Mouse (Mus musculus) left cerebral cortex, postnatal 14 days (tissue): ENCODE data around the gene Slc7a11. TPM values are rescaled to one million over a fixed set of nuclear protein-coding genes. Genes with fewer than 3 reads are reported as not detected.

Experiments used
- DNase-seq, 2 experiments: peaks; one replicate each; pipeline ENCODE4 v3.0.0; 2021 to 2022; ENCODE audit warnings: low spot score in 2 of 2, mixed read lengths in 1 of 2
- intact Hi-C: fragments of 180-260 bp; cut with DNase I; formaldehyde crosslinking; loops from one replicate; pipeline ENCODE4 v1.15.1; 2025
- total RNA-seq, 2 experiments: library from RNA; stranded (reverse); gene quantifications; 2 replicates each; pipeline ENCODE4 v1.2.3; 2021

The Slc7a11 gene
- total RNA-seq, 2 experiments from 2014 or later = 20.7 to 22.6 TPM

DNA sequence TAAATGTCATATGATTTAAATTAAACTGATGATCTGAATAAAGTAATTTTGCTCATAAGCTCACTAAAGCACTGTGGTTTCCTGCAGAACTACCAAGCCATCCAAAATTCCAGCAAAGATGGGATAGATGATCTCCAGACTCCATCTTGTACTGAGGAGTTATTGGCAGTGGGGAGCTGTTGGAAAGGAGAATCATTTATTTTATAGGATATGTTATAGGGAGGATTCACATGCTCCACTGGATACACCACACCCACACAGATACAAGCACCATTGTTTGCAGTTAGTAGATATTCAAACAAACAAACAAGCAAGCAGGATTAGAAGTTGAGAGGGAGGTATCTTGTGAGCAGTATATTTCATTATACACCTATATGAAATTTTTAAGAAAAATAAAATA is 399.3 kb downstream of the Slc7a11 start:
- intact Hi-C loops = no loop called here
- DNase-seq = no peak

DNA sequence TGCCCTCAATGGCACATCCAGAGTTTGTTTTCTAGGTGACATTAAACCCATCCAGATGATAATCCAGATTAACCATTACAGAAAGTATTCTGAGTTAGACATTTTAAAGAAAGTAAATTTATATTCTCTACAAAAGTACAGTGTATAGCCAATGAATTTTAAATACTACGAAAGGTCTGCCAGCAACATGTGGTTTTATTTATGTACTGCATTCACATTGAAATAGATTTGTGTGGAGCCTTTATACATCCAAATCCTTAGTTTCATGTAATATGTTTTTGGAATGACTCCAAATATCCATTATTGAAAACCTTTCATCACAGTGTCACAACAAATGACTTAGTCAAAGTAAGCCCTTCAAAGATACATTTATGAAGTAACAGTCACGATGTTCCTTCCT is 402.3 kb downstream of the Slc7a11 start:
- intact Hi-C loops = no loop called here
- no peak for DNase-seq

DNA sequence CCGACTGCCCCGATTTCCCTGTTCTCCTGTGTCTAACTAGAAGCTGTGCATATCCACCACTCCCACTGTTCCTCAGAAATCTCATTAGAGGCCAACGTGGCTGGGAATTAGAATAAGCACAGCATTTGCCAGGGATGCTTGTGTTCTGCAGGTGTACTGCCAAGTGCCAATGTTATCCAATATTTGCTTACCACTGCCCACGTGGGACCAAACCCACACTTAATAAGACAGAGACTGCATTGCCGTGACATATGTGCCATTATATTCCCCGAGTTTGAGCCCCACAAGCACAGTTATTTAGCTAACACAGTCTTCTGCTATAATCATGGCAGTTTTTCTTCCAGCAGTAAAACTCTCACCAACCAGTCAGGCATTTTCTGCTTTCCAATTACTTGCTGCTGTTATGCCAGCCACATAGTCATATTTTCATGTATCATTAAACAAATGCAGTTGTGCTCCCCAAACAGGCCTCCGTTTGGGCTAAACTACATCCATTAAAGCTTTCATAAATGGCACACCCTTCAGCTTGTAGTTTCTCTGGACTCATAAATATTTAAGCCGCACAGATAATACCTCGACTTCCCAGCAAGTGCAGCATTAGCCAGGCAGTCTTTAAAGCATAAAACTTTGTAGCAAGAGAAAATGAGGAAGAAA is 407.4 kb downstream of the Slc7a11 start:
- DNase-seq = no peak
- intact Hi-C loops = no loop called here

DNA sequence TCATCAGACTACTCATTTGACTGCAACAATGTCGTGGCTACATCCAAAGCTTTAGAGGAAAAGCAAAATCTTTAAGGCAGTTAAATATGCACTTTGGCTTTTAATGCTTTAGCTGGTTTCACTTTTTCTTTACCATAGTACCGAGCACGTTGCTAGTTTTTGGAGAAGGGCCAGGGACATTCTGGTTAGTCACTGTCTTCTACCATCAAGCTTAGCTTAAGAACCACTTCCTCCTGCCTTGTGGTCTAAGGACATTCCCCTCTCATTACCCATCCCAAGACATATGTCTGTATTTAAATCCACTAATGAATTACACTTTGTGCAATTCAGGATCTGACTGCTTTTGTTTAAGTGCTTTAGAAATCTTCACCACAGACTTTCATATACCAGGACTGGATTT is 410.1 kb downstream of the Slc7a11 start:
- no peak for DNase-seq
- intact Hi-C loops = no loop called here

GRCm38 (mm10) chr3:50026039-50026438 is 417.4 kb downstream of the Slc7a11 start:
- intact Hi-C loops = no loop called here
- no peak for DNase-seq

- peak; percentile 38 to 40 for DNase-seq
- intact Hi-C loops = no loop called here
These were observed 429.0 kb downstream of the Slc7a11 start for GRCm38 (mm10) chr3:50014396-50014795.

DNA sequence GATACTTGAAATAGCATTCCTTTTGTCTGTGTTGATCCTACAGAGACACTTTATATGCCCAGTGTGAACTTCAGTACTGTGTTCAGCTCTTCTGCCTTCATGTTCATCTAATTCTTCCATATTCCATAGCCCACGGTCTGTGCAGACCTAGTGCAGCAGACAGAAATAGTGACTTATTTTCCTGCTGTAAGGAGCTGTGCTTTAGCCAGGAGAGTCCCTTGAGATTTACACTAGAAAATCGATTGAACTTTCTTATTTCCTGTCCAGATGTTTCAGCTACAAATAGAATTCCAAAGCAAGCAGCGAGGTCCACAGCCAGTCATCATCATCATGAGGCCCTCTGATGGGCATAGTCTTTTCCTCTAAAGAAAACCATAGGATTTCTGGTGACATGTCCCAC is 431.4 kb downstream of the Slc7a11 start:
- intact Hi-C loops = no loop called here
- DNase-seq = no peak

DNA sequence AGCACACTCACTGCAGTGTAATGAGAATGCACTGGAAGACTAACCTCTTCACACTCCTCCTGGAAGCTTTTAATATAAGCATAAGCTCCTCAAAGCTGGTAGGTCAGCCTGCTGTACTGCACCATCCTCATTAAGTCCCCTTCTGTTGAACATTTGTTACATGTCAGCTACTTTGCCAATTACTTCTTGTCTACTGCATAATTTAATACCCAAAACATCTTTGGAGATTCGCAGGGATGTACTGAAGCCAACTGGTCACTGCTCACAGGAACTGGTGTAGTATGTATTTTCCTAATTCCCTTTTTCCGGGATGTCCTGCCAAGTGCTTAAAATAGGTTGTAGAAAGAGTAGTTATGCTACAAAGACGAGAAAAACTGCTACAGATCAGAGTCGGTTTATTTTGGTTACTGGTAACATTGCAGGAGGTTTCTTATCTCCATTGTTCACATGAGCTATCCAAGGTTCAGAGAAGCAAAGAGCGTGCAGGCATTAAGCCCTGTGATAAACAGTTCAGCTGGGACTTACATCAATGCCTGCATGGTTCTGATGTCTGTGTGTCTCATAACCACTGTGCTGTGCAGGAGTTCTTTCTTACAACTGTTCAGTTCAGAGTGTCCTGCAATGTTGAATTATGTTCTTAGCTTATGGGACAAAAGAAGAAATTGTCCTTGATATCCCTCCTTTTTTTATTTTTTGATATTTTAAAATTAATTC is 439.3 kb downstream of the Slc7a11 start:
- no peak for DNase-seq
- intact Hi-C loops = no loop called here

GRCm38 (mm10) chr3:50002067-50002466 is 441.3 kb downstream of the Slc7a11 start:
- intact Hi-C loops = no loop called here
- DNase-seq = no peak

DNA sequence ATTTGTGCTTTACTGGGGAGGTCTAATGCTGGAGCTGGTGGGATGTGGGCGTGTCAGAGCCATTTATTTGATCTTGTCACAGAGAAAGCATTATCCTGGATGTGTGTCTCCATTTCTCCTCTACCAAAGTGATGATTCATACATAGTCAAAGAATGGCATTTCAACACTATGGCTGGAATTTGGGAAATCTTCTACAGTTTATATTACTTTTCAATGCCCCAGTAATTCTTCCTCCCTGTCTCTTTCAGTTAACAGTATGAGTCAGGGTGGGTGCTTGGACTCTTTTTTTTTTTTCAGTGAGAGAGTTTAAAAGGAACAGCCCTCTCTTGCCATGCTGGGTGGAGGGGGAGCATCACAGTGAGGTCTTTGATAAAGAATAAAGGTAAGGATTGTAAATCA is 441.8 kb downstream of the Slc7a11 start:
- DNase-seq = no peak
- intact Hi-C loops = no loop called here

GRCm38 (mm10) chr3:49992891-49993290 is 450.5 kb downstream of the Slc7a11 start:
- intact Hi-C loops = no loop called here
- DNase-seq = no peak

- intact Hi-C loops = no loop called here
- no peak for DNase-seq
These were observed 456.2 kb downstream of the Slc7a11 start for GRCm38 (mm10) chr3:49987236-49987635.

GRCm38 (mm10) chr3:49984795-49985194 is 458.6 kb downstream of the Slc7a11 start:
- intact Hi-C loops = no loop called here
- DNase-seq = no peak

DNA sequence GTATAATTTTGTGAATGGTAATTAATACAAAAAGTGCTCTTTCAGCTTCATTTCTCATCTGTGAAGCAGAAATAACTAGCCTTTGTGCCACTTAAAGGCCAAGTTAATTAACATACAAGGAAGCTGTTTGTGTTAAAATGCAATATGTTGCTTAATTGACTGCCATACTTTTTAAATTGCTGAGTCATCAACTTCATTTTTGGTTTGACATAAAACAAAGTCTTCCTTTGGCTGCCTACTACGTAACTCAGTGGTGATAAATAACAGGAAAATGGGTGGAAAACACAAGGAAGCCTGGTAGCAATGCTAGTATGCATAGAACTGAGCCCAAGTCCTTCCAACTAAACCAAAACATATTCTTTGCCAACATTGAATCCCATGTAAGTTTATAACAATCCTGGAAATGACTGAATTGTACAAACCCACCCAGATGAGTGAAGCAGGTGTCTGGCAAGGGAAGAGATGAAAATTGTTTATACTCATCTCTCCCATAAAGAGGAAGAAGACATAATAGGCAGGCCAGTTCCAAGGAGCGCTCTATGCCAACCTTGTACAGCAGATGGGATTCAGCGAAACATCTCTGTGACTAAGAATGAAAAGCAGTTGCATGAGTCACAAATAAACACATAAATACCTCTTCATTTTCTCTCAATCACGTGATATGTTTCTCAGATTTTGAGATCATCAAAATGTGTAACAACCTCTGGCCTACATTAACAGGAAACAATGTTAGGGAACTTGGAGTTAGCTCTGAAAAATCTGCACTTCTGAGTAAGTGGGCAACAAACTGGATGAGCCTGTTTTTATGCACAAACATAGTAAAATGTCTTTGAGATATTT is 459.8 kb downstream of the Slc7a11 start:
- intact Hi-C loops = no loop called here

GRCm38 (mm10) chr3:49973994-49974393 is 469.4 kb downstream of the Slc7a11 start:
- intact Hi-C loops = no loop called here
- DNase-seq = no peak

More for the DNA sequence above, 459.8 kb downstream of the Slc7a11 start:
- no peak for DNase-seq

GRCm38 (mm10) chr3:49965569-49965968 is 477.8 kb downstream of the Slc7a11 start:
- intact Hi-C loops = no loop called here
- DNase-seq = no peak

DNA sequence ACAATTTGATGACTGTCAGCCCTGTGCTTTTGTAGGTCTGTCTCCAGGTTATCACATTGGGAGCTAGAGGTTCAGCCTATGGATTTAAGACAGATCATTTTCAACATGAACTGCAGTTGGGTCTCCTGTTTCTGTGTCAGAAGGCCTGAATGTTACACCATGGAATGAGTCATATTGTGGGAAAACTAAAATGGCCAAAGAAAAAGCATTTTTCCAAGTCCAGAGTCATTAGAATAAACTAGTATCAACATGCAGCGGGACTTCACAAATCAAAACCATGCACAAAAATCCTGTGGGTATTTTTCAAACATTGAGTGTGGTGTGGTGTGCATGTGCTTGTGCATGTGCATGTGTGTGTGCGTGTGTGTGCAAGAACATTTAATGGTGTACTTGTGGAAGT is 482.8 kb downstream of the Slc7a11 start:
- DNase-seq = no peak
- intact Hi-C loops = no loop called here

- intact Hi-C loops = no loop called here
- no peak for DNase-seq
These were observed 496.6 kb downstream of the Slc7a11 start for GRCm38 (mm10) chr3:49946845-49947244.

DNA sequence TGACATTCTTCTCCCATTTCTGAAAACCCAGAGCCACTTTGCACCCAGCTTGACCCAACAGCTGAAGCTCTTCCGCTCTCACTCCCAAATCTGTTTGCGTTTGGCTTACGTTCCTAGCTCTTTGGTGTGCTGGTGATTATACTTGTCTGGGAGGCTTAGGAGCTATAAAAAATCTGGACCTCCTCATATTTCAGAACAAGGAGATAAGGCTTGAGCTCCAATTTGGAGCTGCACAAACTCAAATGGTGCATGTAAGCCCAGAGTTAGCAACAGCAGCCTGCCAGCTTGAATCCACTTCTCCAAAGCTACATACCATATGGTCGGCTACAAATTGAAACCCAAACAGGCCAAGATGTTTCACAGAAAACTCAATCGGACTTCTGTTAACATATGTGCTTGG is 498.6 kb downstream of the Slc7a11 start:
- intact Hi-C loops = no loop called here

DNA sequence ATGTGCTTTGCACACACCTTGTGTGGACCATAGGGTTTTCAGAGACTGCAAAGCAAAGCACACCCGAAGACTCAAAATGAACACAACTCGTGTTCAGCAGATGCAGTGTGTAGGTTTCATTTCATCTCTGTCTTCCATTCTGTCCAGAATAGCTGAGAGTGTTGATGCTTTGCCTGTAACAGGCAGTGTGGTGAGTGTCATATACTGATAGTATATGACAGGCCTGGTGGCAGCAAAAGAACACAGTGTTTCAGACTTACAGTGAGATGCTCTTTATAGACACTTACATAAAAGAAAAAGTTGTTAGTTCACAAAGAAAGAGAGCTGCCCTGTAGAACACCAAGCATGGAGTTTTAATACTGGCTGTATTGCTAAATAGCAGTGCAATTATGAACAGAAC is 505.8 kb downstream of the Slc7a11 start:
- intact Hi-C loops = no loop called here
- DNase-seq = no peak

More for the DNA sequence above, 498.6 kb downstream of the Slc7a11 start:
- DNase-seq = peak; percentile 22 to 23
